Mouse (Mus musculus) lung, postnatal 0 days (tissue): ENCODE data around the gene Gm1673.

Source experiments
- CTCF ChIP-seq: IDR thresholded peaks from 2 replicates; pipeline ENCODE4 v1.5.1; 2016; ENCODE audit warnings: antibody characterized with exemption, mild to moderate bottlenecking
- EP300 ChIP-seq: IDR thresholded peaks from 2 replicates; pipeline ENCODE4 v1.6.1; 2016; ENCODE audit warnings: antibody characterized with exemption, mild to moderate bottlenecking, control low read depth

- TF ChIP-seq CTCF (no peak), EP300 (no peak)
These were observed 14.7 kb downstream of the Gm1673 start for GRCm38 (mm10) chr5:33997829-33998504.
